Mouse (Mus musculus) Muller cell, postnatal 12 days (primary cell): ENCODE measurements around the gene Bysl.
A peak's percentile ranks its signal among the peaks of the same experiment; 100 is the strongest.

Experiments used
- DNase-seq: peaks from one replicate; pipeline ENCODE4 v3.0.0-alpha.2; 2015; ENCODE audit errors: inconsistent ontology term

Gene Bysl

DNA sequence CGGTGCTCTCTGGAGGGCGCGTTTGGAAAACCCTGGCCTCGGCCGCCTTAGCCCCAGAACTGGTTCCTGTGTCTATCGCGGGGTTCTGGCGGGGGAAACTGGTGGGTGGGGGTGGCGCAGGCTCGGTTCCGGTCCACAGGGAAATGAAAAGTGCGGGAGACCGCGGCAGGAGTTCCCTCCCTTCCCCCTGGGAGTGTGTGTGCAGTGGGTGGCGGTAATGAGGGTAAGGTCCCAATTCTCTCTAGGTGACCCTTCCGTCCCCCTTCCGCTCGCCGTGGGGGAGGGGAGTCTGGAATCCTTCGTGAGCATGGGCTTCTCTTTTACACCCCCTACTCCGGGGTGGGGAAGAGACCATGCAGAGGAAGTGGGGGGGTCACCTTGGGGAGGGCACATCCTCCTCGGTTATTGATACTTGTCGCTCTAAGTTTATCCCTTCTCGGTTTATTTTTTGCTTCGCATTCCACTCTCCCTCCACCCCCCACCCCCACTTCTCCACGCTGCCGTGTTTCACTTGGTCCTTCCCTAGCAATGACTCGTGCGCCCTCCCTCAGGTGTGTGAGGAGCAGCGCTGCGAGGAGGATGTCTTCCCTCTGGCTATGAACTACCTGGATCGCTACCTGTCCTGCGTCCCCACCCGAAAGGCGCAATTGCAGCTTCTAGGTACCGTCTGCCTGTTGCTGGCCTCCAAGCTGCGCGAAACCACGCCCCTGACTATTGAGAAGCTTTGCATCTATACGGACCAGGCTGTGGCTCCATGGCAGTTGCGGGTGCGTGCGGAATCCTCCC, 16.9 kb downstream of the Bysl start:
- peak; percentile 60 for DNase-seq

DNA sequence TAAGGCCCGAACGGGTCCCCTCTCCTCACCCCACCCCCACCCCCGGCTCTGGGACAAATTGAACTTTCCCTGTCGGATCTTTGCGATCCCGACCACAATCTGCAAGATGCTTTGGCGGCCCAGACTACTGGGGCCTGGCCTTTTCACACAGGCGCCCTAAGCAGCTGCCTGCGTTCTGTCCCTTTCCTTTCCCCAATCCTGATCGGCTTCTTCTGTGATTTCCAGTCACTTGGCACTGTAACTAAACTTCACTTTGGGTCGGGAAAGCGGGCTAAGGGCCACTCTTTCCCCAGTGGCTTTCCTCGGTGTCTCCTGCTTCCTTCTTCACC, 17.5 kb downstream of the Bysl start:
- DNase-seq: no peak

DNA sequence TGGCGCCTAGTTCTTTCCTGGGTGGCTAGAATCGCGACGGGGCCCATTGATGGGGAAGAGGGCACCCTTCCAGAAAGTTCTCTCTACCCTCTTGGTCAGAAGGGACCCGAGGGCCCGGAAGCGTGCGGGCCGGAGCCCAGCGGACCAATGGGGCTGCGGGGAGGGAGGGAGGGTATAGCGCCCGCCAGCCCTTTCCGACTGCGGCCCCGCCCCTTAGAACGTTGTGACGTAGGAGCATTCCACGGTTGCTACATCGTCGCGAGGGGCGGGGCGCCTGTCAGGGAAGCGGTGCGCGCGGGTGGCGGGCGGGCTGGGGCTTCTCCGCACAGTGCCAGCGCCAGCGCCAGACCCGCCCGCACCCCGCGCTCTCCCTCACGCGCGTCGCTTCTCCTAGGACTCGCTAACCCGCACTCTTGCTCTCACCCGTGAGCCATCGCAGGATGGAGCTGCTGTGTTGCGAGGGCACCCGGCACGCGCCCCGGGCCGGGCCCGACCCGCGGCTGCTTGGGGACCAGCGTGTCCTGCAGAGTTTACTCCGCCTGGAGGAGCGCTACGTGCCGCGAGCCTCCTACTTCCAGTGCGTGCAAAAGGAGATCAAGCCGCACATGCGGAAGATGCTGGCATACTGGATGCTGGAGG, 18.0 kb downstream of the Bysl start:
- peak; percentile 98 for DNase-seq

DNA sequence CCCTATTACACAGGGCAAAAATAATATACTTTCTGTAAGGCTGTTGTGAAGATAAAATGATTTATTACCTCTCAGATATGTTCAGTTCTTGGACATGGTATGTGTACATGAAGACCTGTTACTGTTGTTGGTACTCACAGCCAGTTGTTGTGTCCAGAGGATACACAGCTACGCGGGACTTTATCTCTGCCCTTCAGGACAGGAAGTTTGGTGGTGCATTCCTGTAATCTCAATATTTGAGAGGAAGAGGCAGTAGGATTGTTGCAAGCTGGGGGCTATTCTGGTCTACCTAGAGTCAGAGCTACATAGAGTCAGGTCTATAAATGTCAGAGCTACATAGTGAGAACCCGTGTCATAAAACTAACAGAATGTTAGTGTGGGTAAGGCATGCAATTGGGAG, 20.2 kb downstream of the Bysl start:
- DNase-seq: no peak

DNA sequence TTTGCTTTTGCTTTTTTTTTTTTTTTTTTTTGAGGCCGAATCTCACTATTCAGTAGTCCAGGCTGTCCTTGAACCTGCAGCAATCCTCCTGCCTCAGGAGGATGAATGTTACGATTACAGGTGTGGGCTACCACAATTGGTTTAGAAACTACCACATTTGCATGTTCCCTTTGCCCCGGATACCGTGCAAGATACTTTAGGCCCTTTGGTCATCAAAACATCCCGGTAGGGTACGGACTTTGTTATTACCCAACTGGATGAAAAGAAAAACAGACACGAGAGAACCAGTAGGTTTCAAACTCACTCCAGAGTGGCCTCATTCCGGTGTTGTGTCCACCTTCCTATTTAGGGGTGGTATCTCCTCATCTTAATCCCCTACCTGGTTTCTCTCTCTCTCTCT, 22.8 kb downstream of the Bysl start:
- no peak for DNase-seq

DNA sequence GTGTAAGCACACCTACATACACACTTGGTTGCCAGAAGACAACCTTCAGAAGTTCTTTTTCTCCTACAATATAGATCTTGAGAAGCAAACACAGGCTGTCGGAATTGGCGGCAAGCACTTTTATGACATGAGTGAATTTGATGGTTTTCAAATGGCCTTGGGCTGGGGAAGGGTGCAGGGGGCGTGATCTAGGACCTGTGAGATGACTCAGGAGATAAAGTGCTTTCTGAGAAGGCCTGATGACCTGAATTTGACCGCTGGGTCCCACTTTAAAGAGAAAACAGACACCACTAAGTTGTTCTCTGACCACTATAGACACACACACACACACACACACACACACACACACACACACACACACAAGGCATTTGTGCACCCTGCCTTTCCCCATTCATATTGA, 30.3 kb downstream of the Bysl start:
- no peak for DNase-seq

DNA sequence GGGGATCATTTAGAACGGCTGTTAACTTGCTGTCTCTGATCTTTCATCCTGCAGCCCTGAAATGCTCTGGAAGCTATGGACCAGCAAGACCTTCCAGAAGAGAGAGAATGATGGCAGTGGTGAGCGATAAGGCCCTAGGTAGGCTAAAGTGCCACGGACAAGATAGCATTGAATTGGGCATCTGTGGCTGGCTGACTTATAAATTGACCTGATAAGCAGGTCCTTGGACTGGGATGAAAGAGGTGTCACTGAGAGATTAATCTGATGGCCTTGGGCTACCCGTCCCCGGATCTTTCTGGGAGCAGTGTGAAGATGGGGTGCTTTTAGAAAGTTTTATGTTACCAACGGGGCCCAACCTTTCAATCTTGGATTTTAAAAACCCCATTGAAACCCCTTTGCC, 32.6 kb downstream of the Bysl start:
- no peak for DNase-seq

DNA sequence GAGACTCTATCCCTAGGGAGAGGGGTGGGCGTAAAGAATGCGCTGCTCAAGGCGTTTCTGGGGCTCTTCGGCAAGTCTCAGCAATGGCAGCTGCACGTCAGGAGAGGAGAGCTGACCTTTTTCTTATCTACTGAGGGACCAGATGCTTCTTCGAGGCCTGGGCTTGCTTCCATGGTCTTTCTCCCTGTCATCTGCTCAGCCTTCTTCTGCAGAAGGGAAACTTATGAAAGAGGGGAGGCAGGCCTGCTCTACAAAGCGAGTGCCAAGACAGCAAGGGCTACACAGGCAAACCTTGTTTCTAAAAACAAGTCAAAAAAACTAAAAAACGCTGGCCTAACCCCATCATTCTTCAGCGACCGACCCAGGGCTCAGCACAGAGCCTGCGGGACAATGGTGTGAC, 36.5 kb downstream of the Bysl start:
- no peak for DNase-seq

DNA sequence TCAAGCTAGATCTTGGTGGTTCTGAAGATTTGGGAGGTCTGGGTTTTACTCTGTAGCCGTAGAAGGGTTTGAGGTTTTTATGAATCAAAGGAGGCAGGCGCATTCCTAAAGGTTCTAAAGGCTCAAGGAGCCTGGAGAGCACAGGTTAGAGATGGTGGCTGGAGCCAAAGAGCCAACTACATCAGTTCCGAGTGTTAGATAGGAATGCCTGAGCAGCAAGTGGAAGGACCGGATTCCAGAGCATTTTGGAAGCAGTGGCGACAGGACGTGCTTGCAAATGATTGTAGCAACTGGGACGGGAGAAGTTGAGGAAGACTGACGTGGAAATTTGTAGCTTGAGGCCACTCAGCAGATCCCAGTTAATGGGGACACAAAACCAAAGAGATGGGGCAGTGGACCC, 37.3 kb downstream of the Bysl start:
- DNase-seq: no peak

DNA sequence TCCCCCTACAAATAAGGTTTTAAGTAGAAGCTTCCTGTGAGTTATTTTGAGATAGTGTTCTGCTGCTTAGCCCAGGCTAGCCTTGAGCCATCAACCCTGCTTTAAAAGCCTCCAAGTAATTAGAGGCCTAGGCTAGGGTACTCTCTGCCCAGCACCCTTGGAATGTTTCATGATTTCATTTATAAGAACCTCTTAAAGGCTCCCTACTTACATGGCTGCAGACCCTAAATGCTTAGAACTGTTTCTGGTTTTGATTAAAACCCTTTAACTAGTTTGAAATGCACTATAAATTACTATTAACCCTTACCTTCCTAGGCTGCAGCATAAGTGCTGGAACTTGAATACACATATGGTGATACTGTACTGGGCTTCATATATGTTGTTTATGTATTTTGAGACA, 38.9 kb downstream of the Bysl start:
- DNase-seq: no peak

DNA sequence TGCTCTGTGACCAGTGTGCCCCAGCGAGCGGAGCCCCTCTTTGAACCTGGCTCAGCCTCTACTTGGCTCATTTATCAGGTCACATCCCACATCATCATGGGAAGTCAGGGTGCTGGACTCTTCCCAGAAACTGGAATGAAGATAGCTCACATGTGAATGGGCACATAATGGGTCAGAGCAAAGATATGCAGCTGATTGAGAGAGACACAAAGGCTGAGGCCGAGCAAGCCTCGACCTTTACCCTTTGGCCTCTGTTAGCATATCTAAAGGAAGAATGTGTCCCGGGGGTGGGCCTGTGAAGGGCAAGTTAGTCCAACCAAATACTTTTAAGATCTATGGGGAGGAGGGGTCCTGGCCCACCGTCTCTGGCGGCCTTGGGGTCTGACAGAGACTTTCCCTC, 39.7 kb downstream of the Bysl start:
- DNase-seq: peak; percentile 67

DNA sequence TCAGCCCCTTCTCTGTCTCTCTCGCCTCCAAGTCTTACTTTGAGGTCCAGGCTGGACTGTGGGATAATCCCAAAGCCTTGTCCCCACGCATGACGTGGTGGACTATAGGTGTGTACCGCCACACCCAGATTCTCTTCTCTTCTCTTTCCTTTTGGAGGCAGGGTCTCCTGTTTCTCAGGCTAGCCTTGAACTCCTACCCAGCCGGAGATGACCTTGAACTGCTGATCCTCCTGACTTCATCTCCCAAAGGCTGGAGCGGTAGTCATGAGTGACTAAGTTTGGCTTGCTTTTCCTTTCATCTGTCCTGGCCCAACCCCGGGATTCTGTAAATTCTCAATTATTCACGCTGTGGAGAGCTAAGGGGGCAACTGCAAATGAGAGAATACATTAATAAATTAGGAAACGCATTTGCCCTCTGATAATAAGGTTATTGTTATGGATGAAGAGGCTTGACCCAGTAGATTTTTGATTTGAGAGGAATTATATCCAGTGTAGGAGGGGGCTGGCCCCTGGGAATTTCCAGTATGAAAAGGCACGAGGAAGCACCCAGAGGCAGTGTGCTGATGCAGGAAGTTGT, 42.3 kb downstream of the Bysl start:
- DNase-seq: peak; percentile 81

DNA sequence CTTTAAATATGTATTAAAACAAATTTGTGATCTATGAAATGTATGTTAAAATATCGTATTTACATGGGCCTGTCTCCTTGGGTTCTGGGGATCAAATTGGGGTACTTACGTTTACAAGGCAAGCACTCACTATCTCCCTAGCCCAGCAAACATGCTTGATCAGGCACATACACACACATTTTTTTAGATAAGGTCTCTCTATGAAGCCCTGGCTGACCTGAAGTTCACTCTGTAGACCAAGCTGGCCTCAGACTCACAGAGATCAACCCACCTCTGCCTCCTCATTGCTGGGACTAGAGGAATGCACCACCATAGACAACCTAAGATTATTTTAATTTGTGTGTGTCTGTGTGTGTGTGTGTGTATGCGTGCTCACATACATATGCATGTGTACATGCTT, 42.9 kb downstream of the Bysl start:
- no peak for DNase-seq

DNA sequence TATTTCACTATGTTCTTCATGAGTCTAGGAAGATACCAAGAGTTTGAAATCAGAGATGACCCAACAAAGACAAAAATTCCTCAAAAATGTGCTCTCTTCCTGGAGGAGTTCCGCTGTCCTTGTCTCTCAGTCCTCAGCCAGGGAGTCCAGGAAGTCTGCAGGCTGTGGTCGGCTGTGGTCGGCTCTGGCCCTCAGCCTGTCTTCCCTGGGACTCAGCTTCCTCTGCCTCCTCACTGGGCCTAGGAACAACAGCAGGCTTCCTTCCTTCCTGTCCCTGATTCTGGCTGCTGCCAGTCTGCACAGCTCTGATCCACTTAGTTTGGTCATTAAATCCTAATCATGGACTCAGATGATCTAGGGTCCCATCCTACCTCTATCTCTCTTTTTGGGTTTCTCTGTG, 44.0 kb downstream of the Bysl start:
- DNase-seq: no peak

DNA sequence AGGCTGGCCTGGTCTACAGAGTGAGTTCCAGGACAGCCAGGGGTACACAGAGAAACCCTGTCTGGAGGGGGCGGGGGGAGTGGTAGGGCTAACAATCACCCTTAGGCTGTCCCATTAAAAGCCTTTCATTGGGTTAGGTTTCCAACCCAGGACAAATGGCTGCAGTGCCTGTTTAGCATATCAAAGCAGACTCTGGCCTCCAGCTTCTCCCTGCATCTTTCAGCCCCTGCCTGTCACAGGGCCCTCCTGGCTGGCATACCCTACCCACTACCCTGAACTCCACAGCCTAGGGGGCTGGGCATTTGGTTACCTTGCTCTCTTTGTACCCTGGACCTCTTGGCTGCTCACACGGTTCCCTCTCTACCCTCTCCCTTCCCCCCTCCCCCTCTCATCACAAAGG, 45.2 kb downstream of the Bysl start:
- no peak for DNase-seq

DNA sequence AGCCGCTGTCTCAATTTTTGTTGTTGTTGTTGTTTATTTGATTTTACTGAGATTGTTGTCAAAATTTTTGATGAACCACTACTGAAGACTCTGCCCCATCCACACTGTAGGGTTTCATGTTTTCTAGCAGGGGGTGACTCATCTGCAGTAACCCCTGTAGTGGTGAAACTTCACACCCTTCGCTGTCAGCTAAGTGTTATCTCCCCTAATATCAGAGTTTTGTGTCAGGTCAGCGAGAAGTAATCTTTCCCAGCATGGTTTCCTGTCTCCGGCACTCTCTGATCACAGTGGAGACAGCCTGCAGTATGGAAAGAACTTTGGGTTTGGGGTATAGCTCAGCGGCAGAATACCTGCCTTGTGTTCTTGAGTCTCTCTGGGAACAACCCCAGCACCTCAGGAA, 46.7 kb downstream of the Bysl start:
- no peak for DNase-seq

DNA sequence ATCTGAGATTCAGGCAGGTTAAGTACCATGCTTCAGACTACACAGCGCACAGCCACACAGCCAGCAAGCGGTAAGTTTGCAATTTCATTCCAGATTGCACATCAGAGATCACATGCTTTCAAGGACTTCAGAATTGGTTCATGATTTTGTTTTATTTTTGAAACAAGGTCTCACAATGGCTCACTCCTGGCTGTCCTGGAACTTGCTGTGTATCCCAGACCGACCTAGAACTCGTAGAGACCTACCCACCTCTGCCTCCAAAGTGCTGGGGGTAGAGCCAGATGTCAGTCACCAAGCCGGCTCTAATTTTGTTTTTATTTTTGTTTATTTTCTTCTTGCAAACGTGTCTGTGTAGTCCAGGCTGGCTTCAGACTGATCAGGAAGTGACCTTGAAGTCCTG, 48.4 kb downstream of the Bysl start:
- DNase-seq: no peak

DNA sequence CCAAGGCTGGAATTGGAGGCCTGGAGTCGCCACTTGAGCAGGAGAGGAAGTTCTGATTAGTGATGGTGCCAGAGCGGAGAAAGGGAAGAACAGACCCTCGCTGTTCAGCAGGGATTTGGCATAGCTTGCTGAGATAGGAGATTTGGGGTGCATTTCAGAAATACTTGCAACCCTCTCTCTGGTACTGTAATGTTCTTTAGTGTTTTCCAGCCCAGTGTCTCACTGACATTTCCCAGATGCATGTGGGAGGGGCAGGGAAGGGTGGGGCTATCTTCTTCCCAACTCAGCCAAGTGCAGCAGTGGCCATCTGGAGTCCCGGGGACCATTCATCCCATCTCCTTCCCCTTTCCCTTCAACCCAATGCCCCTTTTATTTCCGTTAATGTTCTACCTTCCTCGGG, 51.6 kb downstream of the Bysl start:
- no peak for DNase-seq

DNA sequence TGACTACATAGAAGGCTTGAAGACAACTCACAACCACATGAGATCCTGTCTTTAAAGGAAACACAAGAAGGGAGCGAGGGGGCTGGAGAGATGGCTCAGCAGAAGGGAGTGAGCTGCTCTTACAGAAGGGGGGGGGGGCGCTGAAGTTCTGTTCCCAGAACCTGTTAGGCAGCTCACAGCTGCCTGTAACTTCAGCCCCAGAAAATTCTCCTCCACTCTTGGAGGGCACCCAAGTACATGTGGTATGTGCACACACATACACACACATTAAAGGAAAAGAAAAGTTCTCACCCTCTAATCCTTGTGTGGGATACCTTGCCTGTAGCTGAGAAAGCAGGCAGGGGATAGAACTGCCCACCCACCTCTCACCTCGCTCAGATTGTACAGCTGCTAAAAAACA, 54.1 kb downstream of the Bysl start:
- no peak for DNase-seq

DNA sequence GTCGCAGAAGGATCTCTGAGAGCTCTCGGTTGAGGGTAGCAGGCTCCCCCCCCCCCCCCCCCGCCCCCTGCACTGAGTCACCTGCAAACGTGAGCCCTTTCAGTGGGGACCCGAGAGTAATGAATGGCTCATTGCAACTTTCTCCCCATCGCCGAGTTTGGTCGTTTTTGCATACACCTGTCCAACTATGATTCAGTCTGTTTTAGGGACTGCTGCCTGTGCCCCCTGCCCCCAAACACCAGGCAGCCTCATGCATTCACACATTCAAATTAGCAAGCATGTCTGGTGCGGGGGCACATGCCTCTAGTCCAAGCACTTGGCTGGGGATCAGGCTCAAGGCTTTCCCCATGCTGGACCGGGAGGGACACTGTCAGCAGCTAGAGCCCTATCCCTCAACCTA, 56.7 kb downstream of the Bysl start:
- no peak for DNase-seq

DNA sequence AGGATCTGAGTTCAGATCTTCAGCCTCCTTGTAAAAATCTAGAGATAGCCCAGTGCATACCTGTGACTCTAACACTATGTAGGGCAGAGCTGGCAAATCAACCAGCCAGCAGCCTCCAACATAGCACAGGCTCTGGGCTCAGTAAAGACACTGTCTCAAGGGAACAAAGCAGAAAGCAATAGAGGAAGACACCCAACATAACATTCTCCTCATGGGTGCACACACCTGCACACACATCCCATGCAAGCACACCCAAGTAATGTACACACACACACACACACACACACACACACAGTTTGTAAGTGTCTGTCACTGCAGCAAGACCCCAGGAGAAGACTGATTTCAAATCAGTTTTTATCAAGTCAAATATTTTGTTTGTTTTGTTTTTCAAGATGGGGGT, 58.3 kb downstream of the Bysl start:
- no peak for DNase-seq

DNA sequence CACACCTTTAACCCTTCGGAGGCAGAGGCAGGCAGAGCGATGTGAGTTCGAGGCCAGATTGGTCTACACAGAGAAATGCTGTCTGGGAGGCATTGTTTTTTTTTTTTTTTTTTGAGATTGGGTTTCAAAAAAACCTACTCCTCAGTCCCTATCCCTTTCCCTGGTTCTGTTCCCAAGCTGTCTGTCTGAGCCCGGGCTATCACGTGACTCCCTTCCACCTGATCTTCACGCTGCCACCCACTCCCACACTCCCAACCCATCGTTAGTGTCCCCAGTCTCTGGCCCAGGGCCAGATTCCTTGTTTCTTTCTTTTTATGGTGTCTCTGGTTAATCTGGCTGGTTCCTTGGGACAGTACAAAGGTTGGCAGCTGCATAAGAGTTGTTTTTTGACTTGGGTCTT, 60.2 kb downstream of the Bysl start:
- DNase-seq: no peak
